Comparison of ENCODE assay signal across 8 mouse cellular contexts in genomic region chr10:22776007-22776698, GRCm38 (mm10). TPM values are rescaled to one million over a fixed set of nuclear protein-coding genes. Genes with fewer than 3 reads are reported as not detected.
DNase-seq lines count a peak whose midpoint lies in the region; ATAC-seq lines count a peak whose summit lies in the region.

No protein-coding gene starts in this region.

- 17% methylated on average over 7 of the region's 7 CpGs for WGBS in hindbrain, embryonic 13.5 days
- WGBS in neural tube, embryonic 13.5 days: 9% methylated on average over 7 of the region's 7 CpGs

- H3K4me3 ChIP-seq in hindbrain, embryonic 13.5 days: no peak overlapping the region
- no peak overlapping the region for H3K4me3 ChIP-seq in neural tube, embryonic 13.5 days

- intact Hi-C loops in heart, postnatal 14 days (cut with DNase I): loop anchor here (2.0 kb wide), 4 partner anchors 61 to 295 kb away; no protein-coding TSS in a partner anchor
- intact Hi-C loops in left cerebral cortex, postnatal 36 days (cut with DNase I): loop anchor here (2.0 to 10.0 kb wide), 2 partner anchors 161 to 197 kb away; no protein-coding TSS in a partner anchor

- no peaks in the 10 kb centered on the region for H3K4me1 ChIP-seq in hindbrain, embryonic 13.5 days (replicated peaks)
- H3K4me1 ChIP-seq in neural tube, embryonic 13.5 days (replicated peaks): no peaks in the 10 kb centered on the region

- H3K9me3 ChIP-seq in hindbrain, embryonic 13.5 days: no peaks in the 10 kb centered on the region
- H3K9me3 ChIP-seq in neural tube, embryonic 13.5 days: no peaks in the 10 kb centered on the region

- H3K27me3 ChIP-seq in hindbrain, embryonic 13.5 days: no peaks in the 10 kb centered on the region
- H3K27me3 ChIP-seq in neural tube, embryonic 13.5 days: no peaks in the 10 kb centered on the region

- H3K4me2 ChIP-seq in hindbrain, embryonic 13.5 days: no peak overlapping the region
- H3K4me2 ChIP-seq in neural tube, embryonic 13.5 days: no peak overlapping the region

- peak overlapping the region; percentile 43; the same call in 1 of the 2 replicates for H3K9ac ChIP-seq in hindbrain, embryonic 13.5 days
- H3K9ac ChIP-seq in neural tube, embryonic 13.5 days: 0 out of 2 replicates have a peak overlapping the region, but pooled peaks have one; percentile 31

- no peak overlapping the region for H3K27ac ChIP-seq in hindbrain, embryonic 13.5 days
- no peak overlapping the region for H3K27ac ChIP-seq in neural tube, embryonic 13.5 days (replicated peaks)

- peak; percentile 48 to 64 for DNase-seq in heart, postnatal 14 days
- no peak for DNase-seq in heart, adult 11 months
- peak; percentile 8 for DNase-seq in Muller cell, postnatal 12 days (ENCODE audit: inconsistent ontology term)
- DNase-seq in cerebellum, postnatal 36 days: peak; percentile 67 to 74
- peak; percentile 35 to 50 for DNase-seq in left cerebral cortex, postnatal 36 days (ENCODE audit: low spot score in 2 of 2)
- DNase-seq in spleen, postnatal 4 days (ENCODE audit: low spot score in 2 of 2): no peak

- H3K36me3 ChIP-seq in hindbrain, embryonic 13.5 days: no peaks in the 10 kb centered on the region
- no peaks in the 10 kb centered on the region for H3K36me3 ChIP-seq in neural tube, embryonic 13.5 days

- ATAC-seq in hindbrain, embryonic 13.5 days (ENCODE audit: low FRiP score): peak; percentile 73; the same call in 1 of the 2 replicates
- peak; percentile 71; the same call in 1 of the 2 replicates for ATAC-seq in neural tube, embryonic 13.5 days (ENCODE audit: low read depth)

RNA-seq across cellular contexts. Expression of gene Tcf21, which starts 43.8 kb away (rescaled TPM):
- total RNA-seq in heart, postnatal 14 days (2021): 10 to 100 TPM; 21.0 to 21.5 TPM
- polyA plus RNA-seq in hindbrain, embryonic 13.5 days (2015; fragmentation: Nextera tagmentation; extraction: Ambion mirVana): 1.0 and 1.5 TPM in 2 replicates
- not detected for total RNA-seq in left cerebral cortex, postnatal 36 days (2021)
- polyA plus RNA-seq in neural tube, embryonic 13.5 days (2015; fragmentation: Nextera tagmentation; extraction: Ambion mirVana): 1.3 and 3.4 TPM in 2 replicates

RNA-seq across cellular contexts. Expression of gene Tbpl1, which starts 44.4 kb away (rescaled TPM):
- 10 to 100 TPM; 21.8 to 24.2 TPM for total RNA-seq in heart, postnatal 14 days (2021)
- 115 and 117 TPM in 2 replicates for polyA plus RNA-seq in hindbrain, embryonic 13.5 days (2015; fragmentation: Nextera tagmentation; extraction: Ambion mirVana)
- total RNA-seq in left cerebral cortex, postnatal 36 days (2021): 10 to 100 TPM; 61.5 to 69.7 TPM
- 101 and 109 TPM in 2 replicates for polyA plus RNA-seq in neural tube, embryonic 13.5 days (2015; fragmentation: Nextera tagmentation; extraction: Ambion mirVana)

Comparison
In these comparisons a context has a peak if more than half of its experiments do, and no peak if none do; other contexts are left out.
1. DNase-seq: peak in heart, postnatal 14 days (2 of 2), Muller cell, postnatal 12 days (single experiment), cerebellum, postnatal 36 days (2 of 2) and left cerebral cortex, postnatal 36 days (2 of 2); none in heart, adult 11 months (single experiment) and spleen, postnatal 4 days (0 of 2).
2. RNA of gene Tcf21, which starts 43.8 kb away (total RNA-seq): 21.0 to 21.5 TPM in heart, postnatal 14 days; not detected in left cerebral cortex, postnatal 36 days; every median in the first group is over 10 times any median in the second.